Mouse (Mus musculus): Measurements from ENCODE around the gene Mdk.

- TF ChIP-seq GATA1 (IDR thresholded peaks at IDR 0.05; ENCODE audit: borderline replicate concordance, low read length): no peak
- no peak for TF ChIP-seq FLI1 (IDR thresholded peaks at IDR 0.05; ENCODE audit: low read length)
These were observed 28.4 kb upstream of the Mdk start for GRCm38 (mm10) chr2:91960459-91960858.
